Mouse (Mus musculus): ENCODE results near the gene Olfr547. TPM values are rescaled to one million over a fixed set of nuclear protein-coding genes. Genes with fewer than 3 reads are reported as not detected.
"Not testable (repeated sequence)": the region's sequence is repeated elsewhere in the genome, so short reads cannot be mapped to it uniquely, and the experiment has no call there.

Gene Olfr547
- not detected in 2 replicates for polyA plus RNA-seq (2016; fragmentation: Nextera tagmentation; extraction: Ambion mirVana)

- Histone ChIP-seq H3K4me3 (replicated peaks) (no peak within 1 kb of the TSS), H3K9ac (replicated peaks) (no peak within 1 kb of the TSS), H3K27ac (no peak within 1 kb of the TSS), H3K36me3 (no peaks in the 10 kb centered on the region), H3K9me3 (no peaks in the 10 kb centered on the region), H3K27me3 (no peaks in the 10 kb centered on the region), H3K4me2 (no peak within 1 kb of the TSS), H3K4me1 (replicated peaks) (no peaks in the 10 kb centered on the region)
- 92% methylated on average over 1 of the region's 1 CpGs for WGBS
- no peak for ATAC-seq (ENCODE audit: insufficient number of reproducible peaks, insufficient read depth, low FRiP score, low TSS enrichment, low read depth)
Measured at GRCm38 (mm10) chr7:102534449-102534848, at the start of gene Olfr547. TSS of gene Olfr547 (plus strand) at chr7:102534749.

GRCm38 (mm10) chr7:102484766-102485165 lies 49.8 kb upstream of the Olfr547 start:
- not testable (repeated sequence) for H3K4me2 ChIP-seq; H3K9me3 ChIP-seq; H3K36me3 ChIP-seq; H3K27ac ChIP-seq; H3K4me3 ChIP-seq (replicated peaks); ATAC-seq (ENCODE audit: insufficient number of reproducible peaks, insufficient read depth, low FRiP score, low TSS enrichment, low read depth); H3K9ac ChIP-seq (replicated peaks); H3K27me3 ChIP-seq; H3K4me1 ChIP-seq (replicated peaks)
- WGBS, result 55% methylated on average over 8 of the region's 8 CpGs

DNA sequence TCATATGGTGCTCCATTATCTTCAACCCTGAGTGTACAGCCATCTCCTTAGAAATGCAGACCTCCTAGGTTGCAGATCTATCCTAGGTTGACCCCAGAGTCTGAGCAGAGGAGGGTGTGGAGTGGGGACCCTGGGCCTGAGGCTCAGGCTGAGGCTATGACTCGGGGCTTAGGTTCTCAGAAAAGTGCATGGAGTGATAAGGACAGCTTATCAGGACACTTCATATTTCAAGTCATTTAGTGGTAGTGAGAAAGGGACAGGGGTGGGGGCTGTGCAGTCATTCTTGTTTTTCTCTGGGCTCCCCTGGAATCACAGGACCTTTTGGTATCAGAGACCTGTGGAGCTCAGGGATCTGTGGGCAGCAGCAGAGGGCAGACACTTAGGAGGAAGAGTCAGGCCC lies 48.4 kb upstream of the Olfr547 start:
- no peak for ATAC-seq (ENCODE audit: insufficient number of reproducible peaks, insufficient read depth, low FRiP score, low TSS enrichment, low read depth)
- 63% methylated on average over 1 of the region's 1 CpGs for WGBS
- Histone ChIP-seq H3K27ac (no peak overlapping the region), H3K4me1 (replicated peaks) (no peaks in the 10 kb centered on the region), H3K27me3 (no peaks in the 10 kb centered on the region), H3K4me3 (replicated peaks) (no peak overlapping the region), H3K36me3 (no peaks in the 10 kb centered on the region), H3K4me2 (no peak overlapping the region), H3K9ac (replicated peaks) (no peak overlapping the region), H3K9me3 (no peaks in the 10 kb centered on the region)

DNA sequence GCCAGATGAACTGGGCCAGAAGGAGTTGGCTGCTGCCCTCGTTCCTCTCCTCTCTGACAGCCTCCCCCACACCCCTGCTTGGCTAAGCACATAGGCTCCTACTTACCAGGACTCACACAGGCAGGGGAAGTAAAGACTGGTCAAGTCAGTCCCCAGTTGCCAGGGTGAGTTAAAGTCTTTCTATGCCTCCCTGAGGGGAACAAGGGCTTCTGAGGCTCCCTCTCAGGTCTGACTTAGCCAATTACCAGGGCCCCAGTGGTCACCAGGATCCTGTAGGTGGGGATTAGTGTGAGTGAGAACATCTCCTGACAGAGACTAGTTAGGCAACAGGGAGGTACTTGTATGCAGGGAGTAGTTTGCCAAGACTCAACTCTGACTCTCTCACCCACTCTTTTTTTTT lies 46.4 kb upstream of the Olfr547 start, which contains the start of gene Olfr544:
Gene Olfr544 (minus strand): TSS at position 153 of the 400 bp plus-strand sequence.
- H3K27ac ChIP-seq, result no peak within 1 kb of the TSS
- H3K4me2 ChIP-seq, result no peak within 1 kb of the TSS
- ATAC-seq (ENCODE audit: insufficient number of reproducible peaks, insufficient read depth, low FRiP score, low TSS enrichment, low read depth), result no peak
- no peaks in the 10 kb centered on the region for H3K9me3 ChIP-seq
- H3K36me3 ChIP-seq, result no peaks in the 10 kb centered on the region
- 40% methylated on average over 1 of the region's 1 CpGs for WGBS
- no peaks in the 10 kb centered on the region for H3K27me3 ChIP-seq
- no peaks in the 10 kb centered on the region for H3K4me1 ChIP-seq (replicated peaks)
- H3K9ac ChIP-seq (replicated peaks), result no peak within 1 kb of the TSS
- H3K4me3 ChIP-seq (replicated peaks), result no peak within 1 kb of the TSS

- not testable (repeated sequence) for H3K27me3 ChIP-seq; H3K4me2 ChIP-seq; H3K4me1 ChIP-seq (replicated peaks); H3K4me3 ChIP-seq (replicated peaks); H3K27ac ChIP-seq; H3K9ac ChIP-seq (replicated peaks); H3K36me3 ChIP-seq; ATAC-seq (ENCODE audit: insufficient number of reproducible peaks, insufficient read depth, low FRiP score, low TSS enrichment, low read depth); H3K9me3 ChIP-seq
- WGBS, result 44% methylated on average over 7 of the region's 7 CpGs
Measured at GRCm38 (mm10) chr7:102494416-102494815, 40.1 kb upstream of the Olfr547 start.

DNA sequence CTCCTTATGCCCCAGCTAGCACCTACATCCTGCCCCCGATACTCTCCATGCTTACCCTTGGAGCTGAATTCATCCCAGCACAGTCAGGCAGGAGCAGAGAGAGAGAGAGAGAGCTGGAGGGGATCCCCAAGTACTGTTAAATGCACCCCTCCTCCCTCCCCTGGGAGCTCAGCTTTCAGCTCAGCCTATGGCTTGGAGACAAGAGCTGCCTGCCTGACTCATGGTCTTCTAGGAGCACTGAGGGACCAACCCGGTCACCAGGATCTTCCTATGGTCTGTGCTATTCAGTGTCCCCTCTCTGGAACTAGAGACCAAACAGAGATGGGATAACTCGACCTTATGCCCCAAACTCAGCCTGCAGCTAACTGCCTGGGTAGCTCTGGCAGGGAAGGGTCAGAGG lies 35.1 kb upstream of the Olfr547 start, which contains the start of gene Olfr545:
Gene Olfr545 (minus strand): TSS at position 101 of the 400 bp plus-strand sequence.
- Histone ChIP-seq H3K4me3 (replicated peaks) (no peak within 1 kb of the TSS), H3K27ac (no peak within 1 kb of the TSS), H3K4me1 (replicated peaks) (no peaks in the 10 kb centered on the region), H3K36me3 (no peaks in the 10 kb centered on the region), H3K9ac (replicated peaks) (no peak within 1 kb of the TSS), H3K27me3 (no peaks in the 10 kb centered on the region), H3K9me3 (no peaks in the 10 kb centered on the region), H3K4me2 (no peak within 1 kb of the TSS)
- 67% methylated on average over 3 of the region's 3 CpGs for WGBS
- ATAC-seq (ENCODE audit: insufficient number of reproducible peaks, insufficient read depth, low FRiP score, low TSS enrichment, low read depth), result no peak

DNA sequence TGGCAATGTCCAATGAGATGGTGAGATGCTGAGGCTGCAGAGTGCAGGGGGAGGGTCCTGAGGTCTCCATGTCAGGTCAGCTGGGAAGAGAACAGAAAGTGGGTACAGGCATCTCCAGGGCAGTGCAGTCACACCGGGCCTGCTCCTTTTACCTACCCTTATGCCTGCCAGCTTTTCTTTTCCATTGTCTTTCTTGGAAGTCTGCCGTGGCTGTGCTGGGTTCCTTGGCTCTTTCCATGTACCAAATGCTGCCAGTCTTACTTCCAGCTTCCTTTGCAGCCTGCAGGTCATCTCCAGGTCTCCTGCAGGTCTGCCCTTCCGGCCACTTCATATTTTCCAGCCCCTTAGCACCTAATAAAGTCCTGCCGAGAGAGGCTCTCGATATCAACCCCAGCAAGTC lies 32.6 kb upstream of the Olfr547 start:
- no peak overlapping the region for H3K9ac ChIP-seq (replicated peaks)
- H3K27ac ChIP-seq, result no peak overlapping the region
- no peak overlapping the region for H3K4me2 ChIP-seq
- H3K4me3 ChIP-seq (replicated peaks), result no peak overlapping the region
- no peaks in the 10 kb centered on the region for H3K9me3 ChIP-seq
- 65% methylated on average over 5 of the region's 5 CpGs for WGBS
- no peaks in the 10 kb centered on the region for H3K27me3 ChIP-seq
- no peak for ATAC-seq (ENCODE audit: insufficient number of reproducible peaks, insufficient read depth, low FRiP score, low TSS enrichment, low read depth)
- H3K36me3 ChIP-seq, result no peaks in the 10 kb centered on the region
- H3K4me1 ChIP-seq (replicated peaks), result no peaks in the 10 kb centered on the region

GRCm38 (mm10) chr7:102506848-102507247 lies 27.7 kb upstream of the Olfr547 start:
- peak; percentile 72; the same call in 1 of the 2 replicates for ATAC-seq (ENCODE audit: insufficient number of reproducible peaks, insufficient read depth, low FRiP score, low TSS enrichment, low read depth)
- Histone ChIP-seq H3K4me3 (replicated peaks) (no peak overlapping the region), H3K4me1 (replicated peaks) (no peaks in the 10 kb centered on the region), H3K27ac (no peak overlapping the region), H3K27me3 (peaks cover 17% of the 10 kb centered on the region), H3K4me2 (no peak overlapping the region), H3K9ac (replicated peaks) (no peak overlapping the region), H3K9me3 (no peaks in the 10 kb centered on the region), H3K36me3 (no peaks in the 10 kb centered on the region)
- WGBS, result 53% methylated on average over 3 of the region's 3 CpGs

- Histone ChIP-seq H3K27me3 (peaks cover 28% of the 10 kb centered on the region), H3K27ac (no peak overlapping the region), H3K4me1 (replicated peaks) (peaks cover 5% of the 10 kb centered on the region; the same call in 1 of the 2 replicates), H3K4me2 (no peak overlapping the region), H3K9me3 (no peaks in the 10 kb centered on the region), H3K4me3 (replicated peaks) (no peak overlapping the region), H3K9ac (replicated peaks) (no peak overlapping the region), H3K36me3 (no peaks in the 10 kb centered on the region)
- ATAC-seq (ENCODE audit: insufficient number of reproducible peaks, insufficient read depth, low FRiP score, low TSS enrichment, low read depth), result no peak
- WGBS, result 88% methylated on average over 9 of the region's 9 CpGs
Measured at GRCm38 (mm10) chr7:102508066-102508465, 26.5 kb upstream of the Olfr547 start.

DNA sequence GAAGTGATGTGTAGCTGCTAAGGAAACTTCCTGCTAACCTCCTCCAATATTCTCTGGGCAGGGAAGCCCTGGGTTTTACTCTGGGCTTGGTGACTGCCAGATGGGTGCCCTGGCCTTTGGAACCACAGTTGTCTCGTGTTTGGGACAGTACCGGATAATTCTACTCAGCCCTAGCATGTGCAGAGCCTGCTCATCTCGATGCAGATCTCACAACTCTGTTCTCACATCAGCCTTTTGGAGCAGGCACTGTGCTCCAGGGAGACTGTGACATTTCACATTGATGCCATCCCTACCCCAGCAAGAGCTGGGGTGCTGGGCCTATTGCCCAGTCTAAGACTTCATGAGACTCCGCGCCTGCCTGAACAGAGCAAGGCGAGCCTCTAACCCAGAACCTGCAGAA lies 25.9 kb upstream of the Olfr547 start:
- Histone ChIP-seq H3K36me3 (no peaks in the 10 kb centered on the region), H3K9me3 (no peaks in the 10 kb centered on the region), H3K27me3 (peaks cover 31% of the 10 kb centered on the region), H3K27ac (no peak overlapping the region), H3K4me1 (replicated peaks) (peaks cover 5% of the 10 kb centered on the region; the same call in 1 of the 2 replicates), H3K4me3 (replicated peaks) (no peak overlapping the region), H3K9ac (replicated peaks) (no peak overlapping the region), H3K4me2 (no peak overlapping the region)
- 93% methylated on average over 6 of the region's 6 CpGs for WGBS
- ATAC-seq (ENCODE audit: insufficient number of reproducible peaks, insufficient read depth, low FRiP score, low TSS enrichment, low read depth), result no peak

GRCm38 (mm10) chr7:102509726-102510125 lies 24.8 kb upstream of the Olfr547 start:
- Histone ChIP-seq H3K9me3 (no peaks in the 10 kb centered on the region), H3K4me1 (replicated peaks) (peaks cover 5% of the 10 kb centered on the region; the same call in 1 of the 2 replicates), H3K36me3 (no peaks in the 10 kb centered on the region), H3K9ac (replicated peaks) (no peak overlapping the region), H3K4me3 (replicated peaks) (no peak overlapping the region), H3K27ac (no peak overlapping the region), H3K27me3 (peaks cover 40% of the 10 kb centered on the region), H3K4me2 (no peak overlapping the region)
- 68% methylated on average over 7 of the region's 7 CpGs for WGBS
- ATAC-seq (ENCODE audit: insufficient number of reproducible peaks, insufficient read depth, low FRiP score, low TSS enrichment, low read depth), result no peak

- Histone ChIP-seq H3K27me3 (peaks cover 53% of the 10 kb centered on the region), H3K9me3 (no peaks in the 10 kb centered on the region), H3K27ac (no peak overlapping the region), H3K4me2 (no peak overlapping the region), H3K9ac (replicated peaks) (no peak overlapping the region), H3K4me3 (replicated peaks) (no peak overlapping the region), H3K36me3 (no peaks in the 10 kb centered on the region), H3K4me1 (replicated peaks) (peaks cover 9% of the 10 kb centered on the region; the same call in 1 of the 2 replicates)
- WGBS, result 89% methylated on average over 10 of the region's 10 CpGs
- ATAC-seq (ENCODE audit: insufficient number of reproducible peaks, insufficient read depth, low FRiP score, low TSS enrichment, low read depth), result no peak
Measured at GRCm38 (mm10) chr7:102511927-102512326, 22.6 kb upstream of the Olfr547 start.
